Mouse (Mus musculus) liver, embryonic 14.5 days (tissue): ENCODE results near the gene Bcl2l15. TPM values are rescaled to one million over a fixed set of nuclear protein-coding genes. Genes with fewer than 3 reads are reported as not detected.
"Not testable (repeated sequence)": the region's sequence is repeated elsewhere in the genome, so short reads cannot be mapped to it uniquely, and the experiment has no call there.

Experiments
- ATAC-seq: fragments of 200-750 bp; cut with Nextera tagmentation; 2 replicates; pipeline ENCODE4 v1.8.0; 2017; ENCODE audit warnings: moderate number of reproducible peaks, mild to moderate bottlenecking, moderate library complexity; ENCODE audit not compliant: insufficient read depth
- DNase-seq, 3 experiments: peaks; one replicate each; pipeline ENCODE4 v3.0.0-alpha.2; 2012 to 2013; ENCODE audit warnings: low read depth in 3 of 3, low spot score in 3 of 3
- H3K27ac ChIP-seq: fragments of 300-500 bp; sonication (generic); 2 replicates; pipeline ENCODE4 v1.5.1; 2014; ENCODE audit warnings: moderate library complexity, mild to moderate bottlenecking, control low read depth, inconsistent platforms
- H3K27me3 ChIP-seq: fragments of 300-500 bp; sonication (generic); 2 replicates; pipeline ENCODE4 v1.6.1; 2014; ENCODE audit warnings: mild to moderate bottlenecking, low read length, moderate library complexity; ENCODE audit not compliant: control insufficient read depth, insufficient read depth
- H3K36me3 ChIP-seq: fragments of 300-500 bp; sonication (generic); replicated peaks from 2 replicates; pipeline ENCODE4 v1.6.1; 2014; ENCODE audit warnings: low read depth; ENCODE audit not compliant: control insufficient read depth, insufficient read depth
- H3K4me1 ChIP-seq, 2 experiments: fragments of 200-500 bp in 1 of 2; fragments of 300-500 bp in 1 of 2; sonication (generic) in 1 of 2; replicated peaks; 2 replicates each; pipeline ENCODE4 v1.6.1; 2012 to 2014; ENCODE audit warnings: antibody characterized with exemption in 1 of 2, inconsistent platforms in 1 of 2, low read length in 1 of 2; ENCODE audit not compliant: control insufficient read depth in 2 of 2, insufficient read depth in 2 of 2
- H3K4me2 ChIP-seq: fragments of 300-500 bp; sonication (generic); 2 replicates; pipeline ENCODE4 v1.6.1; 2014; ENCODE audit warnings: low read depth, mild to moderate bottlenecking, control low read depth, moderate library complexity
- H3K4me3 ChIP-seq, 2 experiments: fragments of 200-500 bp in 1 of 2; fragments of 300-500 bp in 1 of 2; sonication (generic) in 1 of 2; 2 replicates each; pipeline ENCODE4 v1.5.1; 2012 to 2014; ENCODE audit warnings: low read depth in 2 of 2, low read length in 2 of 2, mild to moderate bottlenecking in 2 of 2, control low read depth in 1 of 2, inconsistent platforms in 1 of 2, moderate library complexity in 1 of 2; ENCODE audit not compliant: insufficient read depth in 1 of 2
- H3K9ac ChIP-seq: fragments of 300-500 bp; sonication (generic); replicated peaks from 2 replicates; pipeline ENCODE4 v1.6.1; 2014; ENCODE audit warnings: mild to moderate bottlenecking, control low read depth, moderate library complexity
- H3K9me3 ChIP-seq: fragments of 300-500 bp; sonication (generic); 2 replicates; pipeline ENCODE4 v1.6.1; 2016; ENCODE audit warnings: low read length, mixed read lengths; ENCODE audit not compliant: control insufficient read depth
- CTCF ChIP-seq: IDR thresholded peaks from 2 replicates; pipeline ENCODE4 v1.5.1; 2016; ENCODE audit warnings: antibody characterized with exemption, low read depth, control low read depth
- EP300 ChIP-seq: IDR thresholded peaks from 2 replicates; pipeline ENCODE4 v1.6.1; 2016; ENCODE audit warnings: antibody characterized with exemption, low read depth
- WGBS: fragments of 180-500 bp; shearing (Covaris S2); extraction: QIAGEN DNeasy Blood & Tissue Kit; methylation state at CpG from one replicate; pipeline ENCODE4 v1.1.7; 2014; ENCODE audit not compliant: insufficient replicate concordance; 5-methylcytosine and 5-hydroxymethylcytosine counted together
- polyA plus RNA-seq, 2 experiments: library from polyadenylated mRNA; depleted of rRNA in 1 of 2; stranded (reverse) in 1 of 2; unstranded in 1 of 2; fragments of >200 nt; fragmentation: Nextera tagmentation in 1 of 2; extraction: Ambion mirVana in 1 of 2; gene quantifications; 2 replicates each; pipeline versions ENCODE4 v1.2.1 to v1.2.3; 2012 to 2014

The Bcl2l15 gene
- polyA plus RNA-seq, 2 experiments: 1.5 to 3.2 TPM

GRCm38 (mm10) chr3:103808891-103809798 lies 23.3 kb upstream of the Bcl2l15 start, which contains the start of the genes Dclre1b, Ap4b1 and Gm43064:
Gene Dclre1b, minus strand, starts transcription at chr3:103809444.
Gene Ap4b1, plus strand, starts transcription at chr3:103809520.
Gene Gm43064, plus strand, starts transcription at chr3:103809573.
- Histone ChIP-seq H3K9me3 (no peaks in the 10 kb centered on the region), H3K4me3 (peak within 1 kb of the TSS; percentile 83 to 96), H3K9ac (peak within 1 kb of the TSS; percentile 73), H3K27ac (peak within 1 kb of the TSS; percentile 71), H3K4me2 (peak within 1 kb of the TSS; percentile 91), H3K27me3 (no peaks in the 10 kb centered on the region), H3K4me1 (peaks cover 28 to 38% of the 10 kb centered on the region in 2 experiments), H3K36me3 (peaks cover 46% of the 10 kb centered on the region)
- WGBS: under 1% methylated on average over 62 of the region's 70 CpGs
- DNase-seq (peak; percentile 81 to 82 (median 82)), ATAC-seq (peak; percentile 91)
- no peak; the same call in 1 of the 2 replicates for TF ChIP-seq EP300
- TF ChIP-seq CTCF: no peak

- peaks cover 22 to 33% of the 10 kb centered on the region in 2 experiments for H3K4me1 ChIP-seq
- H3K27ac ChIP-seq: peak overlapping the region; percentile 71
- H3K36me3 ChIP-seq: peaks cover 42% of the 10 kb centered on the region
- peak; percentile 60 for ATAC-seq
- no peaks in the 10 kb centered on the region for H3K9me3 ChIP-seq
- WGBS: 2% methylated on average over 14 of the region's 14 CpGs
- DNase-seq: no peak
- H3K4me2 ChIP-seq: peak overlapping the region; percentile 91
- peak overlapping the region; percentile 73 for H3K9ac ChIP-seq
- no peaks in the 10 kb centered on the region for H3K27me3 ChIP-seq
- TF ChIP-seq EP300 (no peak), CTCF (no peak)
- H3K4me3 ChIP-seq: peak overlapping the region; percentile 83 to 96
These were observed 22.6 kb upstream of the Bcl2l15 start for GRCm38 (mm10) chr3:103809799-103810150.

GRCm38 (mm10) chr3:103810967-103811366 lies 21.4 kb upstream of the Bcl2l15 start:
- H3K36me3 ChIP-seq: peaks cover 42% of the 10 kb centered on the region

GRCm38 (mm10) chr3:103827548-103827947 lies 4.9 kb upstream of the Bcl2l15 start:
- Histone ChIP-seq H3K27me3 (no peaks in the 10 kb centered on the region), H3K4me2 (no peak overlapping the region), H3K9me3 (no peaks in the 10 kb centered on the region), H3K9ac (no peak overlapping the region), H3K36me3 (peaks cover 6% of the 10 kb centered on the region), H3K4me1 (peaks cover 6 to 10% of the 10 kb centered on the region in 2 experiments), H3K27ac (no peak overlapping the region), H3K4me3 (no peak overlapping the region)
- no peak for ATAC-seq
- no peak for DNase-seq
- TF ChIP-seq CTCF: peak; percentile 38; the same call in 1 of the 2 replicates
- no peak for TF ChIP-seq EP300

More at GRCm38 (mm10) chr3:103810967-103811366, 21.4 kb upstream of the Bcl2l15 start:
- H3K27me3 ChIP-seq: no peaks in the 10 kb centered on the region
- H3K27ac ChIP-seq: peak overlapping the region; percentile 71
- H3K9me3 ChIP-seq: no peaks in the 10 kb centered on the region
- ATAC-seq (no peak), DNase-seq (peak in 1 of 3 experiments; percentile 57)
- 66% methylated on average over 6 of the region's 6 CpGs for WGBS
- H3K4me2 ChIP-seq: peak overlapping the region; percentile 91
- peak overlapping the region in 1 of 2 experiments; percentile 83; a peak in 2 of 4 replicates for H3K4me3 ChIP-seq
- TF ChIP-seq EP300: no peak
- no peak for TF ChIP-seq CTCF
- peaks cover 17 to 24% of the 10 kb centered on the region in 2 experiments for H3K4me1 ChIP-seq
- H3K9ac ChIP-seq: peak overlapping the region; percentile 73

- H3K36me3 ChIP-seq: no peaks in the 10 kb centered on the region
- DNase-seq (no peak), ATAC-seq (no peak)
- TF ChIP-seq CTCF: no peak
- TF ChIP-seq EP300: no peak
- H3K4me2 ChIP-seq: no peak overlapping the region
- peaks cover 9 to 13% of the 10 kb centered on the region in 2 experiments for H3K4me1 ChIP-seq
- no peaks in the 10 kb centered on the region for H3K9me3 ChIP-seq
- no peak overlapping the region for H3K4me3 ChIP-seq
- 74% methylated on average over 3 of the region's 3 CpGs for WGBS
- H3K27ac ChIP-seq: no peak overlapping the region
- no peak overlapping the region for H3K9ac ChIP-seq
- no peaks in the 10 kb centered on the region for H3K27me3 ChIP-seq
These were observed 3.4 kb upstream of the Bcl2l15 start for GRCm38 (mm10) chr3:103829036-103829435.

DNA sequence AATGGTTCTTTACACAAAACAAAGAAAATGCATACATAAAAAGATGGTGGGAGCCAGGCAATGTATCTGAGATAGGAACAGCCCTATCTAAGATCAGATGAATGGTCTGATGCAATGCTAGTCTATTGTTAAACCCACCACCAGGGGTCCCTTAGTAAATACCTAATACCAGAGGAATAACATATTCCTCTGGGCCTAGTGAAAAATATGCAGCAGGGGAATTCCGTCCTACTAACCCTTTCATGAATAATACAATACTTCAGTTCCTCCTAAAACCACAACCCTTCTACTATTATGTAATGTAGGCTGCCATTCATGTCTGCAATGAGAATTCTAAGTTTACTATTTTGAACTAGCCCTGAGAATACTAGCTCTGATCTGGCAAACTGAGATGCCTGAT lies 1.7 kb upstream of the Bcl2l15 start:
- H3K9ac ChIP-seq, ATAC-seq, H3K9me3 ChIP-seq, H3K36me3 ChIP-seq, H3K4me3 ChIP-seq, DNase-seq, H3K4me2 ChIP-seq, H3K27me3 ChIP-seq, H3K27ac ChIP-seq: not testable (repeated sequence)
- peaks cover 9 to 13% of the 10 kb centered on the region in 2 experiments for H3K4me1 ChIP-seq
- 82% methylated on average over 1 of the region's 1 CpGs for WGBS
